In the genomic region with DNA sequence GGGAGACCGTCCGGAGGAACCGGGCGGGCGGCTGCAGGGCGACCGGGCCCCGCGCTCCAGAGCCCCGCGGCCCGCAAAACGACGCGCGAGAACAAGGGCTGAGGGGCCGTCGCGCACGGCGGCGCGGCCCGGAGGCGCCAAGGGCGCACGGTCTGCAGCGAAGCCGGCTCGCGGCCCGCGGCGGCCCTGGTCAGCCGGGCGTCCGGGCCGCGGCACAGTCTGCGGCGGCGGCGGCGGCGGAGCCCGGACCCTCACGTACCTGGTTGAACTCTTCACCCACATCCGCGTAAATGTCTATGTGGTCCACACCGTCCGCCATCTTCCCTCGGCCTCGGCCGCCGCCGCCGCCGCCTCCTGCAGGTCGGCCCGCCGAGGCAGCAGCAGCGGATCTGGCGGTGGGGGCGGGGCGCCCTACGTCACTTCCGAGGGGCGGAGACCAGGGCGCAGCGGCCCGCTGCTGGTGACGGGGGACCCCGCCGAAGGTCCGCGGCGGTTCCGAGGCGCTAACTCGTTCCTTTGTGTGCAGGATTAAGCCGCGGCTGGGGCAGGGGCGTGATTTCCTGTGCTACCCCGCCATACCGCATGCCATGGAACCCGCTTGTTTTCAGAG, we compare ENCODE assay signal across 8 mouse cellular contexts. TPM values are rescaled to one million over a fixed set of nuclear protein-coding genes. Genes with fewer than 3 reads are reported as not detected.
A peak's percentile ranks its signal among the peaks of the same experiment; 100 is the strongest.
DNase-seq lines count a peak whose midpoint lies in the region; ATAC-seq and TF ChIP-seq lines count a peak whose summit lies in the region.

No protein-coding gene starts in this region.

- H3K4me1 ChIP-seq in cortical plate, adult 2 months (ENCODE audit: control insufficient read depth, insufficient read depth, low read length) = peaks cover 2% of the 10 kb centered on the region

- TF ChIP-seq POLR2A in cortical plate, adult 2 months (IDR thresholded peaks at IDR 0.05; ENCODE audit: extremely low read depth, insufficient read depth, low read length) = peak; percentile 90

- DNase-seq in adipocyte (ENCODE audit: low spot score) = peak; percentile 82
- DNase-seq in gastrocnemius, adult 8-10 months (ENCODE audit: low spot score in 2 of 2) = peak; percentile 89 to 90
- peak; percentile 73 for DNase-seq in hindlimb bud, embryonic 11.5 days (ENCODE audit: extremely low spot score, low read depth, low spot score)
- DNase-seq in left cerebral cortex, adult 8-10 months (ENCODE audit: low spot score in 2 of 2) = peak; percentile 90
- peak; percentile 96 for DNase-seq in right cerebral cortex, adult 18-20 months
- peak; percentile 95 for DNase-seq in urinary bladder, adult 2 months (ENCODE audit: low spot score)

- peak overlapping the region; percentile 60 for H3K4me3 ChIP-seq in cortical plate, adult 2 months (ENCODE audit: insufficient read depth, low read length)

- peak; percentile 97 for ATAC-seq in megakaryocyte, adult 5-6 weeks (ENCODE audit: poor library complexity, severe bottlenecking)

- no peak for TF ChIP-seq CTCF in cortical plate, adult 2 months (IDR thresholded peaks at IDR 0.05; ENCODE audit: extremely low read depth, insufficient read depth, low read length)

- peak overlapping the region; percentile 63 for H3K27ac ChIP-seq in cortical plate, adult 2 months (ENCODE audit: insufficient read depth, low read length)

RNA-seq across cellular contexts. Expression of gene Cpsf6, which starts 3.1 kb away (rescaled TPM):
- 60.4 and 61.3 TPM in 2 replicates for polyA plus RNA-seq in cortical plate, adult 2 months (2012; rRNA removed)
- 10 to 100 TPM; 16.8 to 22.6 (median 18.5) TPM for total RNA-seq in gastrocnemius, adult 8-10 months (2022)
- total RNA-seq in left cerebral cortex, adult 8-10 months (2022) = 100 to 1,000 TPM in 2 of 4 experiments, 10 to 100 TPM in 2; 86.2 to 103 (median 96.1) TPM
- total RNA-seq in megakaryocyte, adult 5-6 weeks (2015) = 70.3 and 88.4 TPM in 2 replicates
- total RNA-seq in megakaryocyte, adult 5-6 weeks (2017) = 87.7 and 103 TPM in 2 replicates
- polyA plus RNA-seq in urinary bladder, adult 2 months (2012; rRNA removed) = 35.9 and 43.5 TPM in 2 replicates

Comparison
In these comparisons a context has a peak if more than half of its experiments do, and no peak if none do; other contexts are left out.
1. Peak in every context shown above with its lines: DNase-seq, ATAC-seq, H3K4me3 ChIP-seq and H3K27ac ChIP-seq.